Mouse (Mus musculus): ENCODE results near the gene Macrod1.
A peak's percentile ranks its signal among the peaks of the same experiment; 100 is the strongest.

The Macrod1 gene

DNA sequence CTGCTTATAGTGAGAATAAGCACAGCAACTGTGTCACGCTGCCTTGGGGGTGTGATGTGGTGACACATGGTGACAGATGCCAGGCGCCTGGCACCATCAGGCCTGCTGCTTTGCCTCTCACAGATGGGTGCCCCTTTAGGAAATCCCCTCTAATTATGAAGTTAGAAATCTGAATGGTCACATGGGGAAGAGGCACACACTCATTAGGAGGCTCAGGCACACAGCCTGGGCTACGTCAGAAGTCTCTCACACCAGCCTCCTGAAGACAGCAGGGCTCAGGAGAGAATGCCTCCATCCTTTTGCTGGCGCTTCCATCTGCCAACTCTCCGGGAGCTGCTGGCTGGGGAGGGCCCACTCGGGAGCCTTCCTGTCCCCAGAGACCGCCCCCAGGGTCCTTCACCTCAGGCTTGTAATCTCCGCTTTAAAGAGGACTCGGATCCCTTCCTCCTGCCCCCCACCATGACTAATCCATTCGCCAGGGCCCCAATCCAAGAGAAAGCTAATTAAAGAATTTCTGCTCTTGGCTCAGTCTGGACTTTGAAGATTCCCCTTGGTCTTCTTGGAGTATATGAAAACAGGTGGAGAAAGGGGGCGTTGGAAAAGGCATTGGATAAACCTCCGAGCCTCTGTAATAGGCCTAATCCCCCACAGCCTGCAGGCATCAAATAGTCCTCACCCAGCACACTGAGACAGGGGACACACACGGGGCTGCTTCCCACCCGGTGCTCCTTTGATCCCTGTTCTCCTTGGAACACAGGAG, 26.6 kb downstream of the Macrod1 start:
- peak; percentile 71 for DNase-seq (ENCODE audit: low spot score)

DNA sequence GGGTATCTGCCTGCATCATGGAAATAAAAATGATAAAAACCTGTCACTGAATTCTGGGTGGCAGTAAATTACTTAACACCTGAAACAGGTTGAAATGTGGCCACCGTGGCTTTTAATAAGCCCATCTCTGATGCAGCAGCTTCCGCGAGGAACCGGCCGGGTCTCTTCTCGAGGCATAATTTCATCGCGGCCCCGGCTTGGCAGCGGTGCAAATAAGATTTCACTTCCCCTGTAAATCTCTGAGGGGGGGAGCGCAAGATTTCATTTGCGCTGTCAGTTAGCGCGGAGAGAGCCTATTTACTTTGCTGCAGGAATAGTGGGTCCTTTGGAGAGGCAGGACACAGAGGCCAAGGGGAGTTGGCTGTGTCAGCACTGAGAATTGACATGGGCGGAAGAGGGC, 28.1 kb downstream of the Macrod1 start:
- DNase-seq (ENCODE audit: low spot score), result no peak

DNA sequence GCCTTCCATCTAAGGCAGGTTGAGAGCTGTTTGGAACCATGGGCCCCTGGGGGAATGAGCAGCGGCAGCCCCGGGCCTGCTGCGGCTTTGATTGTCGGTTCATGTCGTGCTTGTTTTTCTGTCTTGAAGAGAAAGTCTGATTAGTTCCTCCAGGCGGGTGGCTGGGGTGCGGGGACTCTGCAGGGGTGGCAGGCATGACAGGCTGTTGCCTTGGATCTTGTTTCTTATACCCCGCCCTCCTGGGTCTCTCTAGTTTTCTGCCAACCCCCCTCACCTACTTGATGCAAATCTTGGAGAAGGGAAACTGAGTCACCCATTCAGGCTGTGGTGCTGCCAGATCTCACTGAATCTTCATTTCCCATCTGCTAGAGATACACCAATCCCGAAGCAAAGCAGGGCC, 31.9 kb downstream of the Macrod1 start:
- DNase-seq (ENCODE audit: low spot score), result no peak

DNA sequence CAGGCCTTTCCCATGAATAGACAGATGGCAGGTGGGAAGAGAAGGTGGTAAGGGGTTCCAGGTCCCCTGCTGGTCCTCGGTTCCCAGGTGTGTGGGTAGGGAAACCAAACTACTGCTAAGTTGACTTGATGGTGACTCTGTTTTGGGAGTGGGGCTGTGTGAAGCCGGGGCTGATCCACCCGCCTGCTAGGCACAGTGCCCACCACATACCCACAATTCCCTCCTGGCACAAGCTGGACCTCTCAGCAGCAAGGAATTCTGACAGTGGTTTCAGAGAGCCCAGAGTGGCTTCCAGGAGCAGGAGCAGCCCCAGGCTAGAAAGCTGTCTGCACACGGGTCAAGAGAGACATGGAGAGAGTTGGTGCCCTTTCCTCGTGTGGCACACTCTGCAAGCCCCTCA, 32.4 kb downstream of the Macrod1 start:
- no peak for DNase-seq (ENCODE audit: low spot score)

DNA sequence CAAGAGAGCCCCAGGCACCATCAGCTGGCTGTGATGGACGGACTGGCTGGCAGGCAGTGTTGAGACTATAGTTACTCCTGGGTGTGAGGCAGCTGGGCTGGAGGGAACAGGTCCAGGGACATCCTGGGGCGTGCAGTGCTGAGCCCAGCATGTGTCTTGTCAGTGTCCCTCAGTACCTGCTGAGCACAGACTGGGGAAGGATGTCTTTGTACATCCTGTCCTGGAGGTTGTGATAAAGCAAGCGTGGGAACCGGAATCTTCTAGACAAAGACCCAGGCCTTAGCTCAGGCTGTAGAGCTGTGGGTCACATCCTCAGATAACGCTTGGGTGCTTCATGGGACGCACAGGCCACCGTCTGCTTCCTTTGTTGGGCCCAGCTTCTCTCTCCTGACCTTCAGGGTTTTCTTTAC, 33.2 kb downstream of the Macrod1 start:
- DNase-seq (ENCODE audit: low spot score), result no peak

DNA sequence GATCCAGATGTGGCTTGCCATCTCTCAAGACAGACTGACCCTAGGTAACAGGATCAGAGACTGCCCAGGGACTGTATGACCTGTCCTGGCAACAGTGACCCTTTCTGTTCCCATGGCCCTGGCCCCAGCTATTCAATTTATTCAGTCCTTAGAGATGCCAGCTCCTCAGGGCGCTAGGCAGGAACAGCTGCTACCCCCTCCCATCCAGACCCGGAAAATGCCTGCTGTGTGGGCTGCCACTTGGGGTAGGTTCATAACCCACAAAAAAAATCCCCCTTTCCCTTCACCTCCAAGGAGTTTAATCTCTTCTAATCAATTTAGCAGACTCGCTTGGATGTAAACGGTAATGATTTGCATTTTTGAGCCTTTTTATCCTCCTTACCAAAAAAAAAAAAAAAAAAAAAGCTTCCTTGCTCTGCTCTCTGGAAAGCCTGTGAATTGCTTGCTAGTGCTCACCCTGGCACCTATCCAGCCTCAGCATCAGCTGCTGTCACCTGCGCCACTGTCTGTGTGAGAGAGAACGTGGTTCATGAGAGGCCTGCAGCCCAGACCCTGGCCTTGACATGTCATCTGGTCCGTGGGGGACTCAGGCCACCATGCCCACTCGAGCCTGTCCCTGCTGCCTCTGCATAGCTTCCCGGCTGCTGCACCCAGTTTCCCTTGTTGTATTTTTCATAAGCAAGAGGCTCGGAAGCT, 33.9 kb downstream of the Macrod1 start:
- DNase-seq (ENCODE audit: low spot score), result no peak

DNA sequence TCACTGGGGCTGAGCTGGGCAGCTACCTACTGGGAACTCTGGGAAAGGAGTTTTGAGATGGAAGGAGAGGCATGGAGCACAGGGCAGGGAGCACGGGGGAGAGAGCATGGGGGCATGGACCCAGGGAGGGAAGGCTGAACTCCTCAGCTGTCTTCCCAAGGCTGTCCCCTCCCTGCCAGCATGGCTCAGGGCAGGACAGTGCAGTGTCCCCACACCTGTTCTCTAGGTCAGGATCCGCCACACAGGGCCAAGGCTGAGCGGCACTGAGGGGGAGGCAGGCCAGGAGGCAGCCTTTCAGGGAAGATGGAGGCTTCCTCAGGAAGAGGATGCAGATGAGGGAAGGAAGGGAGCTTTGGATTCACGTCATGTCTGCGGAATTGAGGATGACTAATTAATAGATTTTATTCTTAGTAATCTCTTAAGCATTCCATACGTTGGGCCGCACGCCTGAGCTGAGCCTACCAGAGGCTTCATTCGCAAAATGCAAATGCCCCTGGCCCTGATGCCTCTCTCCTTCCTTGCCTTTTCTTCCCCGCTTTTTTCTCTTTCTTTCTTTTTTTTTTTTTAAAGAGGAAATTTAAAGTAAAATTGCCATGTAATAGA, 34.9 kb downstream of the Macrod1 start:
- no peak for DNase-seq (ENCODE audit: low spot score)

DNA sequence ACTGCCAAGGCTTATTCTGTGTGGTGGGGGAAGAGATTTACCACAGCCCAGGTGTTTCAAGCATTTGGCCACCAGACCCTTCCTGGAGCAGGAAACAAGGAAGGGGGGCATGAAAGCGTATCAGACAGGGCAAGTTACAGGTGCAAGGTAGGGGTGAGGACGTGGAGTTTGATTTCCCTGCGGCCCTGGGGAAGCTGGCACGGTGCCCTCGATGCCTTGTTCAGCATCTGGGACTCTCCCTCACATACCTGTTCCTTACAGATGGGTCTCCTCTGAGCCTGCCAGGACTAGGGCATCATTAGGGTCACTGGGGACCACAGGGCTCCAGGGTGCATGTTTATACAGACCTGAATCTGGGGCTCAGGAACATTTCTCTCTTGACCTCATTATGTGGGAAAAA, 36.1 kb downstream of the Macrod1 start:
- DNase-seq (ENCODE audit: low spot score), result no peak

DNA sequence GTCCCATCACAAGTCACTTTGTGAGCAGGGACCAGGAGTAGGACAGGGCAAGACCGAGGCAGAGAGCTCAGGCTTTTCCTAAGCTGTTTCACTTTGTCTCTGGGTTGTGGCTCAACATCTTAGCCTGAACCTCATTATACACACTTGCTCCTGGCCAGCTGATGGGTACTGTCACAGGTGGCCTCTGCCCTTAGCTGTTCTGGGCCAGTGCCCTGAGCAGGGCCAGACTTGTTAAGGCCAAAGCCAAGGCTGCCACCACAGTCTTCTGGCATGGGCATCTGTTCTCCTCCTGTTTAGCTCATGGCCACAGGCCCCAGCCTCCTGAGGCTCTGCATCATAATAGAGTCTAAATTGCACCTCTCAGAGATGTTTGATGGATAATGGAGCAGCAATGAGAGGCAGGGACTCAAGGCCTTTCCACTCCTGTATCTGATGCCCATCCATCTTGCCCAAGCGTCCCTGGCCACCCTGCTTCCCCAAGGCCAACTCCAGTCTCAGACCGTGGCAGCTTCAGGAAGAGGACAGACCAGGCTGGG, 43.1 kb downstream of the Macrod1 start:
- DNase-seq (ENCODE audit: low spot score), result no peak

DNA sequence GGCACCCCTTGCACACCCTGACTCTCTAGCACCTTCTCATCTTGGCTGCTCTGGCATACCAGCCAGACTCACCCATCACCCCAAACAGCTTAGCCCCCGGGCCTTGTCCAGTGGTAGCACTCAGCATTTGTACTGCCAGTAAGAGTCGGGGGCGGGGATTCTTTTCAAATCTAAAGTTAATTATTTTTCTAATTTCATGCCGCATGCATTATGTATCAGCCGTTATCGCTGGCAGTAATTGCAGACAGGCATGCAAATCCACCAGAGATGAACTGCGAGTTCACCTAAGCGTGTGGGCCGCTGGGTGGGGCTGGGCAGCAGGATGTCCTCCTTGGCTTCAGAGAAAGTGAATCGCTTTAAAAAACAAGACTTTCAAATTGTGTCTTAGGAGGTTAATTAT, 45.4 kb downstream of the Macrod1 start:
- no peak for DNase-seq (ENCODE audit: low spot score)

DNA sequence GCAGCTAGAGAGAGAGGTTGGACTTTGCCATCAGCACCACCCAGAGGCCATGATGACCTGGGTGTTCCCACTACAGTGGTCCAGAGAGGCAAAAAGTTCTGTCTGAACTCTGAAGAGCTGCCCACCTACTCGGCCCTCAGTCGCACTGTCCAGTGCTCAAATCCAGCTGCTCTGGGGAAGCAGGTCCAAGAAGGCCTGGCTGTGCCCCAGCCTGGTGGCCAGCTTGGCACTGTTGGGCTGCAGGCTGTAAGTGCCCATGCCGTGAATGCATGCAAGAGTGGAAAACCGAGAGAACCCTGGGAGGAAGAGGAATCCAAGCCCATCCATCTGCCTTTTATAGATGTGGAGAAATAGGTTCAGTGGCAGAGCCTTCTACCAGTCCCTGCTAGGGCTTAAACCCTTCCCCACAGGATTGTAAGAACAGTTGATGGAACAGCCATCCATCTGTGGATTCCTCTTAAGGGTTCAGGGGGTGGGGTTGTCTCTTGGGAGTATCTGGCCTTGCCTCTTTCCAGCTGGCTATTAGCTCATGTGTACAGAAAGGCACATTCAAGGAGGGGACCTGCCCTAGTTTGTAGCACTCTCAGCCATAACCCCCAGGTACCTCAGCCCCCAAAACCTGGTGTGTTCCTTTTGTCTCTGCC, 46.9 kb downstream of the Macrod1 start:
- DNase-seq (ENCODE audit: low spot score), result peak; percentile 63

DNA sequence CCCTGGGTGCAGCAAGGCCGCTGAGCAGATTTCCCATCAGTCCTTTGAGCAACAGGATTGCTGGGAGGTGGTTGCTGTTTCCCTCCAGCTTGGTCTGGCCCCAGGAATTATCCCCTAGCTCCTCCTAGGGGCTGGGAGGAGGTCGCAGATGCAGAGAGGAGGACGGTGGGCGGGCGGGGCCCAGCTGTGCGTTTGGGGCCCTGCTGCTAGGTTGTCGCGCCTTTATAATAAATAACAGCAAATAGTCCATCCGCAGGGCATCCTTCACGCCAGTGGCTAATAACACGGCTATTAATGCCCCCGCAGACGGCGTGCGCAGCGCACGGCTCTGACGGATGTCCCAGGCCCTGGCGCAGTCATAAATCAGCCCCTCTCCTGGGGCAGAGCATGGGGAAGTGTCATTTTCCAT, 47.4 kb downstream of the Macrod1 start:
- peak; percentile 73 for DNase-seq (ENCODE audit: low spot score)

DNA sequence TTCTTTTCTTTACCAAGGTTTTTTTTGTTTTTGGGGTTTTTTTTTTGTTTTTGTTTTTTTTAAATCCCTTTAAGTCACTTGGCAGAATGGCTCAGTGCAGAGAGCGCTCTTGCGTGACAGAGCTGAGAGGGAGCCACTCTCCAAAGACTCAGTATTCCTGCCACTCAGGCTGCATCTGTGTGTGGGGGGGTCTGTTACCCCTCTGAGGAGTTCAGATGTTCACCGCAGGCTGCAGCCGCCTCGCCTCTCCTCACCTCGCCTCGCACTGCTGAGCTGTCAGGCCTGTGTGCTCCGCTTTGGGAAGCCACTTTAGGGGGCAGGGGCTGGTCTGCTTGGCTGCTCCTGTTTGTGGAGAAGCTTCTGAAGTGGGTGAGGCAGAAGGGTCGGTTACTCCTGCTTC, 48.9 kb downstream of the Macrod1 start, which contains the start of gene Flrt1:
Flrt1 (minus strand) TSS at position 186 of the 400 bp plus-strand sequence.
- no peak for DNase-seq (ENCODE audit: low spot score)

DNA sequence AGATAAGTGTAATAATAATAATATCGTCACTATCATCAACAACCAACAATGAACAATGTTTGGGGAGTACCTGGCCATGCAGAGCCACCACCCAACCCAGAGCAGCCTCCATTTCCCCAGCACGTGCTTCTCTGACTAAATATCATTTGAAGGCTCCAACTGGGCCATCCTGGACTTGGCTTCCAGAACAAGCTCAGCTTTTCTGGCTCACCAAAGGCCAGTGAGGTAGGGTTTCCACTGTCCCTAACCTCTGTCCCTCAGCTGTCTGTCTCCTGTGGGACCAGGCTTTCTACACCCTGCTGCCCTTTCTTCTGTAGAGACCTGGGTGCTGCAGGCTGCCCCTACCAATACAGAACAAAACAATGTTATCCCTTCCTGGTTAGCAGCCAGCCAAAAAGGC, 50.0 kb downstream of the Macrod1 start:
- no peak for DNase-seq (ENCODE audit: low spot score)

DNA sequence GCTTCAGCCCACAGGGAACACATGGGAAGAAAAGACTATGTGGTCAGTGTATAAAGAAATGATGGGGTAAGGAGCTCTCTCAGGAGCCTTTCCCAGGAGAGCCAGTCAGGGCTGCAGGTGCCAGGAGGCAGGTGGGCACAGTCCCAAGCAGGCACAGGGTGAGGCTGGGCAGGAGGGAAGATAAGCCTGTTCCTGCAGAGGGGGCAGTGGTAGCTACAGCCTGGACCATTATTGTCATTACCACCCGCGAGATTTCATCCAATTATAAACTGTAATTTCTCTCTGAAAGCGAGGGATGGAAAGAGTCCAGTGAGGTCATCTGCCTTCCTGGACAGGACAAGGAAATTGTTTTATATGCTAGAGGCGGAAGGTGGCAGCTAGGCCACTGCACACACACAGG, 50.6 kb downstream of the Macrod1 start:
- DNase-seq (ENCODE audit: low spot score), result no peak

DNA sequence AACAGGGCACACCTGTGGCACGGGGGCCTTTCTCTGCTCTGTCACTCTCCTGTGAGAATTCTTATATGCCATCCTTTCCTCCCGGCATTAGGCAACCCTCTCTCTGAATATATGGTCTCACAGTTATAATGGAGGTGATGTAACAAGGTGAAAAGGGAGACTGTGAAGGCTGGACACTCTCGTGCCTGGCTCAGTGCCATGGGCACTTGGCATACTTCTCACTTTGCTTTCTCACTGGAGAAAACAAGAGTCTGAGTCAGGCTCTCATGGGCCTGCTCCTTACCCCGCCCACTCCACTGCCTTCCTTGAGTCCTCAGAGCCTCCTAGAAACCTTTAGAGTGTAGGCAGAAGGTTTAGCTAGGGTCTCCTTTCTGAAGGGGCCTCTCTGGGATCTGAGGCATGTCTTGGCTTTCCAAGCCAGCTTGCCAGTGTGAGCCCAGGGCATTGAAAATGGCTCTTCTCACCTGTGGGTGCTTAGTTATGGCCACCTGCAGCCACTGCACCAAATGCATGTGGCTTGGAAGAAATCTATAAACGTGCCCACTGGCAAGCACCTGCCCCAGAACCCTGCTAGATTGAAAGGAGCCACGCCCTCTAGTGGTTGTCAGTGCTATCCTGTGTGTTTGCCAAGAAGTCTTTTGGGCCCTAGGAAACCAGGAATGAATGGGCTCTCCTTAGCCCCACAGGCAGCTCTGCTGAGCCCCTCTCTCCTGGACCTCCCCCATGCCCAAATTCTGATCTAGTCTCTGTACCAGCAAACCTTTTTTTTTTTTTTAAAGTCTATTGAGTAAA, 51.7 kb downstream of the Macrod1 start:
- DNase-seq (ENCODE audit: low spot score), result peak; percentile 74

DNA sequence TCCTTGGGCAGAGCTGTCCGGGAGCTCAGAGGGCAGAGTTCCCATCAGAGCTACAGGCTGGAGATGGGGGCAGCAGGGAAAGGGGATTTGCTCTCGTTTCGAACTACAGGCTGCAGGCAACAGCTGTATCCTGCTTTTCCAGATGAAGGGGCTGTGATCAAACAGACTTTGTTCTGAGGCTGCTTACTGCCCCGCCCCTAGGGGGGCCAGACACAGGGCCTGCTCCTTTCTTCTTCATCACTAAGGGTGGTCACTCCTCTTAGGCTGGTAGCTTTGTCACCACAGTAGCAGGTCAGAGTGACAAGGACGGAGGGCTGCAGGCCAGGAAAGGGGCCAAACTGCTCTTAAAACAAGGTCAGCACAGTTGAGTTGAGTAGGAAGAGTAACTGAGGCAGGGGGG, 53.5 kb downstream of the Macrod1 start:
- DNase-seq (ENCODE audit: low spot score), result peak; percentile 24

DNA sequence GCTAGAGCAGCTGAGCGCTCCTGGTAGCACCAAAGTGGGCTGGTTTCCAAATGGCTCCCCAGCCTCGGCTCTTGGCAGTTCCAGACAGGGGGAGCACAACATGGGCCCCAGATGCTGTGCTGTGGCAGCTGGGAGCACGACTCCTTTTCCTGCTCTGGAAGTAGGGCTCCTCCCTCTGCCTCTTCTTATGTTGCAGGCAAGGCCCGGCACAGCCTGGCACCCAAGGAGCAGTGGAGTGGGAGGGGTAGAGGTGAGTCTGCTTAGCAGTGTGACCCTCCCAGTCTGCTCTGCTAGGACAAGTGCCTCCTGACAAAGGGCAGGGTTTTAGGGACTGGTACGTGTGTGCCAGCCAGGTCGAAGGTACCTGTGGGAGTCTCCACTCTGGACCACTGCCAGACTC, 54.3 kb downstream of the Macrod1 start:
- no peak for DNase-seq (ENCODE audit: low spot score)

DNA sequence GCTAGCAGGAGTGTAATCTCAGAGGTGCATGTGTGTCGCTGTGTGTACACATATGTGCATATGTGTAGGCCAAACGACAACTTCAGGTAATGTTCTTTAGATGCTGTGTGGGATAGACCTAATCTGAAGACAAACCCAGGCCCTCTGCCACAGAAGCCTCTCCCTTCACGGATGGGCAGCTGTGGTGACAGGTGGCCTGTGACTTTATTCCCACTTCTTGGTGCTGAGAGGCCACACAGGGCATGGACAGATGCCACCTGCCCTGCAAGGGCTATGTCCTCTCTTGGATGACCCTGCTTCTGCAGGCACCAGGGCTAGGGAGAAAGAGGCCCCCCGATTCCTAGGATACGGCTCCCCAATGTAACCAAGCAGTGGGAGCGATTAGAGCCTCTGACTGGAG, 54.7 kb downstream of the Macrod1 start:
- DNase-seq (ENCODE audit: low spot score), result no peak

DNA sequence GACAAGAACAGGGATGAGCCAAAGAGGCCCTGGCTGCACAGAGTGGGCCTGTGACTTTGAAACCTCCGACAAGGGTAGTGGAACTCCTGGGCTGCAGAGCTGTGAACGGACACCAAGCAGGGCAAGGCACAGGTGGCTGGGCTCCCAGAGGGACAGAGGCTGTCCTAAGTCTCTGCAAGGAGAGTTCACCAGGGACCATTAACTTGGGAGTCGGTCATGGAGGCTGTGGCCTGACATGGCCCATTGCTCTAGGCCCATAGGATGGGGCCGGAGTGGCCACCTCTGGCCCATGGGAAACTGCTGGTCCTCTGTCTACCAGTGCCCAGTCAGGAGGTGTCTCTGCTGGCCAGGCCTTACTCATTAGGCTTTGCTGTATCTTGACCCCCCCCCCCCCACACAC, 55.1 kb downstream of the Macrod1 start:
- no peak for DNase-seq (ENCODE audit: low spot score)

DNA sequence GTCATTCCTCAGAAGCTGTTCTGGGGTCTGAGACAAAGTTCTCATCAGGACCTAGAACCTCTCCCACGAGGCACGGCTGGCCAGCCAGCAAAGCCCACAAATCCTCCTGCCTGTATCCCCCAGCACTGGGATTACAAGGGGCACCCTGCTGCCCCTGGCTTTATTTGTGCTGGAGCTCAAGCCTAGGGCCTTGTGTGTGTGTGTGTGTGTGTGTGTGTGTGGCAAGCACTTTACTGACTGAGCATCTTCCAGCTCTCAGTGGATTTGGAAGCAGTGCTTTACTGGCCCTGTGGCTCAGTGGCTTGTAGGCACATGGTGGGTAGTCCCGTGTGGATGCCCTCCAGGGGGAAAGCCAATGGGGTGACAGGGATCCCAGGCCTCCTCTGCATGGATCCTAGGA, 56.0 kb downstream of the Macrod1 start:
- DNase-seq (ENCODE audit: low spot score), result no peak

DNA sequence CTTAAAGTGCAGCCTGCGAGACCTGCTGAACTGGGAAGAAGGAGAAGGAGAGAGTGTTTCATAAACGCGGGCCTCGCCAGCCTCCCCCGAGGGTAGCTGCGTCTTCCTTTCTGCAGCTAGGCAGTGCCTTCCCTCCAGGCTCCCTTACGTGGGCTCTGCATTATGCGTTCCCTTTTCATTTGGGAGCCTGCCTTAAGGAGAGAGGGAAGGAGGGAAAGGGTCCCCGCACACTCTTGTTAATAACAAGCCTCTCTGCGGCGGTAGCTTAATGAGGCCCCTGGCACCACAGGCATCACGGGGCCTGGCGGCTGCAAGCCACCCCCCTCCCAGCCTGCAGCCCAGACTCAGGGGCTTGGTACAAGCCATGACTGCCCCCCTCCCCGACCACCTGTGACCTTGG, 57.0 kb downstream of the Macrod1 start:
- no peak for DNase-seq (ENCODE audit: low spot score)
